In genomic region chr7:143311471-143311870, GRCm38 (mm10) we compare ENCODE assay signal across 16 mouse cellular contexts.
DNase-seq lines count a peak whose midpoint lies in the region; ATAC-seq lines count a peak whose summit lies in the region.
"Had no signal": no experiment of that assay in that cellular context is flagged by ENCODE, and none has a peak within 500 bp of the region (broad histone marks: within the 10 kb centered on the region; RNA-seq: fewer than 3 reads in every experiment).

No protein-coding gene starts in this region.

- WGBS in heart, embryonic 15.5 days = 65% methylated on average over 7 of the region's 7 CpGs
- whole genome bisulfite sequencing in heart, embryonic 11.5 days (ENCODE audit: insufficient replicate concordance) = 75% methylated on average over 7 of the region's 7 CpGs
- 84% methylated on average over 7 of the region's 7 CpGs for WGBS in embryonic facial prominence, embryonic 14.5 days
- 85% methylated on average over 7 of the region's 7 CpGs for WGBS in stomach, embryonic 14.5 days

- peaks cover 63% of the 10 kb centered on the region for H3K4me1 ChIP-seq in heart, embryonic 15.5 days (replicated peaks)
- H3K4me1 ChIP-seq in heart, embryonic 11.5 days (ENCODE audit: control insufficient read depth, insufficient read depth, low read length) = peaks cover 37% of the 10 kb centered on the region
- H3K4me1 ChIP-seq in embryonic facial prominence, embryonic 14.5 days (ENCODE audit: control insufficient read depth, insufficient read depth, low read length) = peaks cover 39% of the 10 kb centered on the region
- peaks cover 39% of the 10 kb centered on the region for H3K4me1 ChIP-seq in stomach, embryonic 14.5 days (ENCODE audit: control insufficient read depth, insufficient read depth, low read length)
- H3K4me1 ChIP-seq: midbrain, embryonic 12.5 days had no signal

- H3K4me3 ChIP-seq in heart, embryonic 15.5 days = no peak overlapping the region
- H3K4me3 ChIP-seq in heart, embryonic 11.5 days (ENCODE audit: low read depth, low read length) = no peak overlapping the region
- no peak overlapping the region for H3K4me3 ChIP-seq in embryonic facial prominence, embryonic 14.5 days (ENCODE audit: low read depth, low read length)
- no peak overlapping the region for H3K4me3 ChIP-seq in stomach, embryonic 14.5 days (ENCODE audit: low read depth, low read length)
- H3K4me3 ChIP-seq: midbrain, embryonic 12.5 days; myocyte had no signal

- no peak overlapping the region for H3K9ac ChIP-seq in heart, embryonic 15.5 days
- no peak overlapping the region for H3K9ac ChIP-seq in heart, embryonic 11.5 days (ENCODE audit: low read depth, low read length)
- H3K9ac ChIP-seq in embryonic facial prominence, embryonic 14.5 days (ENCODE audit: low read depth, low read length) = no peak overlapping the region
- H3K9ac ChIP-seq in stomach, embryonic 14.5 days (replicated peaks; ENCODE audit: low read depth, low read length) = no peak overlapping the region
- H3K9ac ChIP-seq: midbrain, embryonic 12.5 days had no signal

- no peaks in the 10 kb centered on the region for H3K36me3 ChIP-seq in heart, embryonic 15.5 days
- no peaks in the 10 kb centered on the region for H3K36me3 ChIP-seq in heart, embryonic 11.5 days (ENCODE audit: control insufficient read depth, insufficient read depth, low read length)
- no peaks in the 10 kb centered on the region for H3K36me3 ChIP-seq in embryonic facial prominence, embryonic 14.5 days (ENCODE audit: control insufficient read depth, insufficient read depth, low read length)
- no peaks in the 10 kb centered on the region for H3K36me3 ChIP-seq in stomach, embryonic 14.5 days (ENCODE audit: control insufficient read depth, insufficient read depth, low read length)
- H3K36me3 ChIP-seq: midbrain, embryonic 12.5 days had no signal

- H3K27ac ChIP-seq in heart, embryonic 15.5 days = peak overlapping the region; percentile 28
- H3K27ac ChIP-seq in heart, embryonic 11.5 days (ENCODE audit: low read depth, low read length) = no peak overlapping the region
- peak overlapping the region; percentile 89 for H3K27ac ChIP-seq in embryonic facial prominence, embryonic 14.5 days (replicated peaks; ENCODE audit: low read depth, low read length)
- H3K27ac ChIP-seq in stomach, embryonic 14.5 days (ENCODE audit: low read length) = peak overlapping the region; percentile 61; the same call in 1 of the 2 replicates
- H3K27ac ChIP-seq: midbrain, embryonic 12.5 days had no signal

- DNase-seq in adrenal gland, adult 2 months = peak; percentile 17
- DNase-seq in adrenal gland, postnatal 4 days (ENCODE audit: low spot score in 2 of 2) = no peak
- no peak for DNase-seq in embryonic facial prominence, embryonic 14.5 days (ENCODE audit: low spot score)
- no peak for DNase-seq in natural killer cell, adult 2 months (ENCODE audit: low spot score in 2 of 2)
- DNase-seq: cerebellum, adult 11-12 months; kidney, adult 11 months; left cerebral cortex, postnatal 4 days; lung, adult 18-20 months; lung, postnatal 36 days; thymus, postnatal 25 days had no signal

- H3K27me3 ChIP-seq in heart, embryonic 15.5 days = no peaks in the 10 kb centered on the region
- no peaks in the 10 kb centered on the region for H3K27me3 ChIP-seq in heart, embryonic 11.5 days (ENCODE audit: control insufficient read depth, insufficient read depth, low read length)
- H3K27me3 ChIP-seq in embryonic facial prominence, embryonic 14.5 days (replicated peaks; ENCODE audit: control insufficient read depth, insufficient read depth, low read length) = no peaks in the 10 kb centered on the region
- H3K27me3 ChIP-seq in stomach, embryonic 14.5 days (ENCODE audit: control insufficient read depth, insufficient read depth, low read length) = no peaks in the 10 kb centered on the region

- no peak overlapping the region for H3K4me2 ChIP-seq in heart, embryonic 15.5 days
- no peak overlapping the region for H3K4me2 ChIP-seq in heart, embryonic 11.5 days
- H3K4me2 ChIP-seq in embryonic facial prominence, embryonic 14.5 days (ENCODE audit: low read depth, low read length) = no peak overlapping the region
- no peak overlapping the region for H3K4me2 ChIP-seq in stomach, embryonic 14.5 days (replicated peaks; ENCODE audit: low read depth, low read length)
- H3K4me2 ChIP-seq: midbrain, embryonic 12.5 days had no signal

- ATAC-seq in heart, embryonic 15.5 days (replicated peaks; ENCODE audit: insufficient number of reproducible peaks, insufficient read depth, low FRiP score, low read depth) = no peak
- ATAC-seq in heart, embryonic 11.5 days (replicated peaks; ENCODE audit: insufficient number of reproducible peaks, low FRiP score, low TSS enrichment) = no peak
- ATAC-seq in embryonic facial prominence, embryonic 14.5 days (ENCODE audit: low read depth) = no peak
- ATAC-seq in stomach, embryonic 14.5 days (ENCODE audit: insufficient number of reproducible peaks, insufficient read depth, low FRiP score, low read depth) = no peak
- no peak for ATAC-seq in megakaryocyte progenitor cell, adult 5-6 weeks (replicated peaks; ENCODE audit: poor library complexity)

- no peaks in the 10 kb centered on the region for H3K9me3 ChIP-seq in heart, embryonic 15.5 days (replicated peaks)
- H3K9me3 ChIP-seq in heart, embryonic 11.5 days (replicated peaks; ENCODE audit: control insufficient read depth, low read length) = no peaks in the 10 kb centered on the region
- no peaks in the 10 kb centered on the region for H3K9me3 ChIP-seq in embryonic facial prominence, embryonic 14.5 days (ENCODE audit: control insufficient read depth, low read length)
- no peaks in the 10 kb centered on the region for H3K9me3 ChIP-seq in stomach, embryonic 14.5 days (ENCODE audit: control insufficient read depth, low read depth, low read length)
- H3K9me3 ChIP-seq: midbrain, embryonic 12.5 days had no signal
